Mouse (Mus musculus) MEL (cell line): Measurements from ENCODE around the gene March4.

Source experiments
- CTCF ChIP-seq, 3 experiments: IDR thresholded peaks in 2 of 3; conservative IDR thresholded peaks in 1 of 3; 2 replicates each; pipeline ENCODE4 v1.5.1; 2011 to 2012; ENCODE audit warnings: low read length in 3 of 3, low read depth in 2 of 3, mild to moderate bottlenecking in 2 of 3, improper control_type of control experiment in 1 of 3, inconsistent platforms in 1 of 3, mixed read lengths in 1 of 3, moderate library complexity in 1 of 3; ENCODE audit not compliant: control insufficient read depth in 1 of 3, insufficient read depth in 1 of 3, poor library complexity in 1 of 3, severe bottlenecking in 1 of 3
- EP300 ChIP-seq, 2 experiments: IDR thresholded peaks; 2 replicates each; pipeline ENCODE4 v1.6.1; 2011; ENCODE audit warnings: improper control_type of control experiment in 2 of 2, low read length in 2 of 2, low read depth in 1 of 2, mild to moderate bottlenecking in 1 of 2
- KAT2A ChIP-seq: conservative IDR thresholded peaks from 2 replicates; pipeline ENCODE4 v1.6.1; 2012; ENCODE audit warnings: low read depth, low read length, improper control_type of control experiment, inconsistent platforms
- MXI1 ChIP-seq: IDR thresholded peaks from 2 replicates; pipeline ENCODE4 v1.6.1; 2011; ENCODE audit warnings: mild to moderate bottlenecking, low read depth, low read length, improper control_type of control experiment
- NRF1 ChIP-seq: IDR thresholded peaks from 2 replicates; pipeline ENCODE4 v1.6.1; 2014; ENCODE audit warnings: low read depth, mild to moderate bottlenecking, inconsistent platforms, low read length, improper control_type of control experiment, moderate library complexity; ENCODE audit not compliant: poor library complexity, insufficient read depth, severe bottlenecking
- POLR2A ChIP-seq, 2 experiments: IDR thresholded peaks; 2 replicates each; pipeline ENCODE4 v1.6.1; 2011 to 2012; ENCODE audit warnings: low read length in 2 of 2, mild to moderate bottlenecking in 2 of 2, control low read depth in 1 of 2, improper control_type of control experiment in 1 of 2, low read depth in 1 of 2, moderate library complexity in 1 of 2; ENCODE audit not compliant: control insufficient read depth in 1 of 2, insufficient read depth in 1 of 2, poor library complexity in 1 of 2
- RAD21 ChIP-seq: IDR thresholded peaks from 2 replicates; pipeline ENCODE4 v1.6.1; 2011; ENCODE audit warnings: mild to moderate bottlenecking, low read depth, low read length, improper control_type of control experiment
- SIN3A ChIP-seq: IDR thresholded peaks from 2 replicates; pipeline ENCODE4 v1.6.1; 2012; ENCODE audit warnings: low read length, improper control_type of control experiment, inconsistent platforms
- USF1 ChIP-seq: IDR thresholded peaks from 2 replicates; pipeline ENCODE4 v1.6.1; 2014; ENCODE audit warnings: low read depth, mild to moderate bottlenecking, inconsistent platforms, low read length, improper control_type of control experiment, moderate library complexity
- ZKSCAN1 ChIP-seq: IDR thresholded peaks from 2 replicates; pipeline ENCODE4 v1.6.1; 2012; ENCODE audit warnings: low read depth, mild to moderate bottlenecking, inconsistent platforms, low read length, improper control_type of control experiment, moderate library complexity
- ZMIZ1 ChIP-seq: IDR thresholded peaks from 2 replicates; pipeline ENCODE4 v1.6.1; 2012; ENCODE audit warnings: low read depth, mild to moderate bottlenecking, inconsistent platforms, low read length, improper control_type of control experiment, moderate library complexity

- no peak for TF ChIP-seq EP300 (IDR thresholded peaks at IDR 0.05; ENCODE audit: low read depth in 1 of 2, low read length in 2 of 2)
- TF ChIP-seq POLR2A (IDR thresholded peaks at IDR 0.05; ENCODE audit: control insufficient read depth in 1 of 2, insufficient read depth in 1 of 2, low read depth in 1 of 2, low read length in 2 of 2, poor library complexity in 1 of 2): no peak
- no peak for TF ChIP-seq SIN3A
- no peak for TF ChIP-seq ZMIZ1
- TF ChIP-seq CTCF (IDR thresholded peaks at IDR 0.05 in 2 of 3, conservative IDR thresholded peaks at IDR 0.05 in 1 of 3; ENCODE audit: control insufficient read depth in 1 of 3, insufficient read depth in 1 of 3, low read depth in 2 of 3, low read length in 3 of 3, poor library complexity in 1 of 3, severe bottlenecking in 1 of 3): no peak
- no peak for TF ChIP-seq MXI1
- TF ChIP-seq RAD21: no peak
- TF ChIP-seq ZKSCAN1: no peak
- no peak for TF ChIP-seq USF1
- TF ChIP-seq KAT2A: no peak
- TF ChIP-seq NRF1: no peak
Observed at GRCm38 (mm10) chr1:72533439-72533838, 3.3 kb downstream of the March4 start.
